Mouse (Mus musculus) intestine, embryonic 14.5 days (tissue): ENCODE measurements around the gene Phactr2. TPM values are rescaled to one million over a fixed set of nuclear protein-coding genes. Genes with fewer than 3 reads are reported as not detected.

Experiments used
- ATAC-seq: fragments of 200-750 bp; cut with Nextera tagmentation; replicated peaks from 2 replicates; pipeline ENCODE4 v1.8.0; 2017; ENCODE audit warnings: low read depth, moderate number of reproducible peaks, moderate TSS enrichment, moderate library complexity; ENCODE audit not compliant: low FRiP score, low TSS enrichment
- DNase-seq: peaks from one replicate; pipeline ENCODE4 v3.0.0-alpha.2; 2018; ENCODE audit warnings: low spot score
- H3K27ac ChIP-seq: fragments of 300-500 bp; sonication (generic); 2 replicates; pipeline ENCODE4 v1.5.1; 2014; ENCODE audit warnings: low read depth, mild to moderate bottlenecking, control low read depth
- H3K27me3 ChIP-seq: fragments of 300-500 bp; sonication (generic); replicated peaks from 2 replicates; pipeline ENCODE4 v1.6.1; 2014; ENCODE audit warnings: low read length, control low read depth; ENCODE audit not compliant: control insufficient read depth, insufficient read depth
- H3K36me3 ChIP-seq: fragments of 300-500 bp; sonication (generic); 2 replicates; pipeline ENCODE4 v1.6.1; 2014; ENCODE audit warnings: low read length, control low read depth; ENCODE audit not compliant: control insufficient read depth, insufficient read depth
- H3K4me1 ChIP-seq: fragments of 300-500 bp; sonication (generic); replicated peaks from 2 replicates; pipeline ENCODE4 v1.6.1; 2014; ENCODE audit warnings: low read length, control low read depth, mixed read lengths; ENCODE audit not compliant: control insufficient read depth, insufficient read depth
- H3K4me2 ChIP-seq: fragments of 300-500 bp; sonication (generic); 2 replicates; pipeline ENCODE4 v1.6.1; 2014; ENCODE audit warnings: low read length
- H3K4me3 ChIP-seq: fragments of 300-500 bp; sonication (generic); 2 replicates; pipeline ENCODE4 v1.5.1; 2014; ENCODE audit warnings: low read depth, low read length, control low read depth, mixed read lengths
- H3K9ac ChIP-seq: fragments of 300-500 bp; sonication (generic); 2 replicates; pipeline ENCODE4 v1.6.1; 2014; ENCODE audit warnings: mild to moderate bottlenecking, low read length
- H3K9me3 ChIP-seq: fragments of 300-500 bp; sonication (generic); 2 replicates; pipeline ENCODE4 v1.6.1; 2016; ENCODE audit warnings: low read length, control low read depth; ENCODE audit not compliant: control insufficient read depth
- WGBS: fragments of 180-500 bp; shearing (Covaris S2); extraction: QIAGEN DNeasy Blood & Tissue Kit; methylation state at CpG from one replicate; pipeline ENCODE4 v1.1.7; 2014; 5-methylcytosine and 5-hydroxymethylcytosine counted together
- polyA plus RNA-seq: library from polyadenylated mRNA; unstranded; fragments of >200 nt; fragmentation: Nextera tagmentation; extraction: Ambion mirVana; gene quantifications from 2 replicates; pipeline ENCODE4 v1.2.1, GENCODE M21; 2014

Phactr2 gene
- polyA plus RNA-seq, 1 experiment from 2014 or later = 26.7 TPM

- DNase-seq (no peak), ATAC-seq (no peak)
- WGBS = 89% methylated on average over 9 of the region's 9 CpGs
- no peaks in the 10 kb centered on the region for H3K4me1 ChIP-seq
- H3K27me3 ChIP-seq = no peaks in the 10 kb centered on the region
- no peaks in the 10 kb centered on the region for H3K36me3 ChIP-seq
- H3K9me3 ChIP-seq = no peaks in the 10 kb centered on the region
- H3K9ac ChIP-seq = no peak overlapping the region
- H3K4me3 ChIP-seq = no peak overlapping the region
- no peak overlapping the region for H3K27ac ChIP-seq
- H3K4me2 ChIP-seq = no peak overlapping the region
These were observed 19.9 kb upstream of the Phactr2 start for GRCm38 (mm10) chr10:13493978-13494686.

- WGBS = 77% methylated on average over 6 of the region's 6 CpGs
- Histone ChIP-seq H3K4me3 (no peak overlapping the region), H3K27ac (no peak overlapping the region), H3K9ac (no peak overlapping the region), H3K36me3 (no peaks in the 10 kb centered on the region), H3K4me1 (no peaks in the 10 kb centered on the region), H3K4me2 (no peak overlapping the region), H3K9me3 (no peaks in the 10 kb centered on the region), H3K27me3 (no peaks in the 10 kb centered on the region)
- no peak for ATAC-seq
- no peak for DNase-seq
These were observed 15.5 kb upstream of the Phactr2 start for GRCm38 (mm10) chr10:13489671-13490070.

DNA sequence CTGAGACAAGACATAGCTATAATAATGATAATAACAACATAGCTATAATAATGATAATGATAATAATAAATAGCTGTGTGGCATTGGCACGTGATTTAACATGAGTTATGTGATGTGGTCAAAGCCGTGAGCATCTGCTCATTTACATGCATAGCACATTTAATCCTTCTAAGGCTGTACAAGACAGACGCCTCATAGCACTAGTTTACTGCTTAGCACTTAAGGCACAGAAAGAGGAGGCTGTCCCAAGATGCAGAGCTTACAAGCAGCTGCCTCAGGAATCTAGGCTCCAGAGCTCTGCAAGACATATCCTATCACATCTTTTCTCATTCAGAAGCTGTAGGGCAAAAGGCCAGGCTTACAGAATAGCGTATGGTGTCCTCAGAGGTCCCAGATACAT is 11.7 kb upstream of the Phactr2 start:
- H3K4me1 ChIP-seq = no peaks in the 10 kb centered on the region
- no peaks in the 10 kb centered on the region for H3K36me3 ChIP-seq
- no peaks in the 10 kb centered on the region for H3K9me3 ChIP-seq
- ATAC-seq = no peak
- no peak for DNase-seq
- H3K27ac ChIP-seq = no peak overlapping the region
- no peak overlapping the region for H3K9ac ChIP-seq
- H3K4me2 ChIP-seq = no peak overlapping the region
- no peak overlapping the region for H3K4me3 ChIP-seq
- WGBS = 72% methylated on average over 4 of the region's 4 CpGs
- no peaks in the 10 kb centered on the region for H3K27me3 ChIP-seq

DNA sequence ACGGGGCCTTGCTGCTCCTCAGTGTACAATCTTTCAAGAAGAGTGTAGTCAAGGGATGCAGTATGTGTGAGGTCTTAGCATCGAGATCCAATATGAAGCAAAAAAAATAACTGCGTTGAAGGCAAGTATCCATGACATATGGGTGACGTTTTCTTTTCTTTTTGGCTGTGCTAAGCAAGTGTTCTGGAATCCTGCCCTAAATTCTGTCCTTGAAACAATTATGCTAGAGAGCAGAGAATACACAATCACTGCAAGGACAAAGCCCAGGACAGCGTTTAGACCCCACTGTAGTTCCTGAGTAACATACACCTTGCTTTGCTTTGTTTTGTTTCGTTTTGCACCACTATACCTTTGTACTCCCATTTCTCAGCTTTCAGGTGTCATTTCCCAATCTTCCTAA is 5.1 kb upstream of the Phactr2 start:
- no peak for DNase-seq
- 77% methylated on average over 6 of the region's 6 CpGs for WGBS

DNA sequence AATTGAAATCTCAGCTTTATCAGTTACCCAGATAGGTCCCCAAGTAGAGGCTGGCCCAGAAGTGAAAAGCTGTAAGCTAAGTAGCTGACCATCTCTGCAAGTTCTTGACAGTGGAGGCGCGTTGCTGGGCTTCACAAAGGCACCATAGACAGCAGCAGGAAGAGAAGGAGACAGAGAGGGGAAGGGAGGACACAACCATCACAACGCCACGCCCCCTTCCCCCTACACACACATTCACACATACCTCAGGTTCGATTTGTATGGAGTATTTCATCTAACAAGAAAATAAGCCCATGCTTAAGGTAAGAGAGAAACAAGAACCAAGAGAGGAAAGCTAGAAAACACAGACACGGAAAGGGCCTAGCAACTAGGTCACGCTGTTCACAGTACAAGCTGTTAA is 909 bp upstream of the Phactr2 start:
- H3K36me3 ChIP-seq = no peaks in the 10 kb centered on the region
- WGBS = 27% methylated on average over 7 of the region's 7 CpGs
- H3K9me3 ChIP-seq = no peaks in the 10 kb centered on the region
- H3K4me1 ChIP-seq = peaks cover 9% of the 10 kb centered on the region
- H3K27me3 ChIP-seq = peaks cover 38% of the 10 kb centered on the region
- no peak for DNase-seq
- no peak overlapping the region for H3K9ac ChIP-seq
- peak overlapping the region; percentile 83; the same call in 1 of the 2 replicates for H3K4me2 ChIP-seq
- no peak overlapping the region for H3K27ac ChIP-seq
- no peak for ATAC-seq
- H3K4me3 ChIP-seq = peak overlapping the region; percentile 46; the same call in 1 of the 2 replicates

More for the DNA sequence above, 5.1 kb upstream of the Phactr2 start:
- Histone ChIP-seq H3K4me2 (no peak overlapping the region), H3K9me3 (no peaks in the 10 kb centered on the region), H3K4me1 (peaks cover 9% of the 10 kb centered on the region), H3K27me3 (peaks cover 21% of the 10 kb centered on the region; the same call in 1 of the 2 replicates), H3K4me3 (no peak overlapping the region), H3K9ac (no peak overlapping the region), H3K36me3 (no peaks in the 10 kb centered on the region), H3K27ac (no peak overlapping the region)
- no peak for ATAC-seq

- DNase-seq (peak; percentile 77), ATAC-seq (peak; percentile 59)
- H3K9ac ChIP-seq = peak overlapping the region; percentile 66
These were observed 350 bp upstream of the Phactr2 start for GRCm38 (mm10) chr10:13474568-13474955.

GRCm38 (mm10) chr10:13473287-13473832 is 852 bp downstream of the Phactr2 start:
- Histone ChIP-seq H3K9ac (peak overlapping the region; percentile 66), H3K27me3 (peaks cover 38% of the 10 kb centered on the region), H3K27ac (no peak overlapping the region)

More at GRCm38 (mm10) chr10:13474568-13474955, 350 bp upstream of the Phactr2 start:
- no peaks in the 10 kb centered on the region for H3K9me3 ChIP-seq
- peaks cover 9% of the 10 kb centered on the region for H3K4me1 ChIP-seq
- no peaks in the 10 kb centered on the region for H3K36me3 ChIP-seq
- no peak overlapping the region for H3K27ac ChIP-seq
- WGBS = 5% methylated on average over 10 of the region's 10 CpGs
- peaks cover 38% of the 10 kb centered on the region for H3K27me3 ChIP-seq
- peak overlapping the region; percentile 46 for H3K4me3 ChIP-seq
- H3K4me2 ChIP-seq = peak overlapping the region; percentile 83

GRCm38 (mm10) chr10:13470236-13470635 is 4.0 kb downstream of the Phactr2 start:
- ATAC-seq (no peak), DNase-seq (no peak)
- H3K9ac ChIP-seq = no peak overlapping the region
- H3K36me3 ChIP-seq = no peaks in the 10 kb centered on the region
- no peak overlapping the region for H3K4me3 ChIP-seq
- no peak overlapping the region for H3K4me2 ChIP-seq
- 91% methylated on average over 3 of the region's 3 CpGs for WGBS
- H3K4me1 ChIP-seq = peaks cover 9% of the 10 kb centered on the region
- H3K27me3 ChIP-seq = peaks cover 24% of the 10 kb centered on the region
- H3K9me3 ChIP-seq = no peaks in the 10 kb centered on the region
- H3K27ac ChIP-seq = no peak overlapping the region

More at GRCm38 (mm10) chr10:13473287-13473832, 852 bp downstream of the Phactr2 start:
- DNase-seq (peak; percentile 54), ATAC-seq (no peak)
- H3K9me3 ChIP-seq = no peaks in the 10 kb centered on the region
- H3K4me3 ChIP-seq = peak overlapping the region; percentile 46
- H3K36me3 ChIP-seq = no peaks in the 10 kb centered on the region
- peak overlapping the region; percentile 83 for H3K4me2 ChIP-seq
- H3K4me1 ChIP-seq = peaks cover 9% of the 10 kb centered on the region
- WGBS = 15% methylated on average over 17 of the region's 17 CpGs
